Mouse (Mus musculus): ENCODE results near the gene Vps52. TPM values are rescaled to one million over a fixed set of nuclear protein-coding genes. Genes with fewer than 3 reads are reported as not detected.

Vps52 gene
- total and polyA plus RNA-seq, 2 experiments from 2014 or later = 55.6 to 62.1 TPM

GRCm38 (mm10) chr17:33932448-33932847, 23.2 kb upstream of the Vps52 start:
- Histone ChIP-seq H3K4me3 (ENCODE audit: low read length) (no peak overlapping the region), H3K36me3 (ENCODE audit: insufficient read depth, low read length) (peaks cover 20% of the 10 kb centered on the region), H3K4me2 (ENCODE audit: low read depth, low read length) (no peak overlapping the region), H3K27me3 (ENCODE audit: insufficient read depth, low read length) (no peaks in the 10 kb centered on the region), H3K9me3 (ENCODE audit: low read length) (no peaks in the 10 kb centered on the region), H3K4me1 (ENCODE audit: insufficient read depth, low read length) (no peaks in the 10 kb centered on the region), H3K9ac (replicated peaks; ENCODE audit: low read length) (no peak overlapping the region), H3K27ac (no peak overlapping the region)
- DNase-seq (ENCODE audit: low spot score) (no peak), ATAC-seq (no peak)
- no peak for TF ChIP-seq CTCF (IDR thresholded peaks at IDR 0.05; ENCODE audit: low read depth)
- 85% methylated on average over 14 of the region's 14 CpGs for WGBS

GRCm38 (mm10) chr17:33932970-33933369, 22.6 kb upstream of the Vps52 start:
- peaks cover 15% of the 10 kb centered on the region for H3K36me3 ChIP-seq (ENCODE audit: insufficient read depth, low read length)
- TF ChIP-seq CTCF (IDR thresholded peaks at IDR 0.05; ENCODE audit: low read depth) = no peak
- H3K9ac ChIP-seq (replicated peaks; ENCODE audit: low read length) = no peak overlapping the region
- no peaks in the 10 kb centered on the region for H3K9me3 ChIP-seq (ENCODE audit: low read length)
- no peaks in the 10 kb centered on the region for H3K4me1 ChIP-seq (ENCODE audit: insufficient read depth, low read length)
- H3K4me2 ChIP-seq (ENCODE audit: low read depth, low read length) = no peak overlapping the region
- ATAC-seq (no peak), DNase-seq (ENCODE audit: low spot score) (no peak)
- H3K27ac ChIP-seq = no peak overlapping the region
- 96% methylated on average over 15 of the region's 15 CpGs for WGBS
- no peaks in the 10 kb centered on the region for H3K27me3 ChIP-seq (ENCODE audit: insufficient read depth, low read length)
- H3K4me3 ChIP-seq (ENCODE audit: low read length) = no peak overlapping the region

DNA sequence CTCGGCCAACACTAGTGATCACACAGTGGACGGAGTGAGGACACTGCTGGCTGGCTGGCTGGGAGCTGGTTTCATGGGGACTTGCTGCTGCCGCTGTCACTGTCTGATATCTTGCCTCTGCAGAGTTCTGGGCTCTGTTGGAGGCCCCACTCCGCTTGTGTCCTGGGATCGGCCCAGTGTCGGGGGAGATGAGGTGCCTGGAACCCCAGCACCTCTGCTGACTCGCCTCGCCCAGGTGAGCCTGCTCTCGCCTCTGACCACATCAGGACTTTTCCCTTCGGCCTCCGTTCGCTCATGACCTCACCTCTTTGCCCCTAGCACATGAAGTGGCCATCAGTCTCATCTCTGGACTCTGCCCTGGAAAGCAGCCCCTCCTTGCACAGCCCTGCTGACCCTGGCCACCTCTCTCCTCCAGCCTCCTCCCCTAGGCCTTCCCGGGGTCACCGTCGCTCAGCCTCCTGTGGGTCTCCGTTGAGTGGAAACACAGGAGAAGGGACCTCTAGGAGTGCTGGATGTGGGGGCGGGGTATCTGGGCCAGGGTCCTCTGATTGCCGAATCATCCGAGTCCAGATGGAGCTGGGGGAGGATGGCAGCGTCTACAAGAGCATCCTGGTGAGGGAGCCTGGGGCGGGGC, 20.1 kb upstream of the Vps52 start:
- Histone ChIP-seq H3K9ac (replicated peaks; ENCODE audit: low read length) (no peak overlapping the region), H3K27me3 (ENCODE audit: insufficient read depth, low read length) (no peaks in the 10 kb centered on the region), H3K27ac (no peak overlapping the region)

GRCm38 (mm10) chr17:33936993-33937392, 18.6 kb upstream of the Vps52 start:
- Histone ChIP-seq H3K4me1 (ENCODE audit: insufficient read depth, low read length) (peaks cover 15% of the 10 kb centered on the region), H3K9ac (replicated peaks; ENCODE audit: low read length) (no peak overlapping the region), H3K27ac (no peak overlapping the region), H3K4me2 (ENCODE audit: low read depth, low read length) (no peak overlapping the region), H3K36me3 (ENCODE audit: insufficient read depth, low read length) (peaks cover 14% of the 10 kb centered on the region), H3K9me3 (ENCODE audit: low read length) (no peaks in the 10 kb centered on the region), H3K27me3 (ENCODE audit: insufficient read depth, low read length) (no peaks in the 10 kb centered on the region), H3K4me3 (ENCODE audit: low read length) (no peak overlapping the region)
- TF ChIP-seq CTCF (IDR thresholded peaks at IDR 0.05; ENCODE audit: low read depth) = no peak
- ATAC-seq (no peak), DNase-seq (ENCODE audit: low spot score) (no peak)
- WGBS = 87% methylated on average over 15 of the region's 15 CpGs

More for the DNA sequence above, 20.1 kb upstream of the Vps52 start:
- H3K4me3 ChIP-seq (ENCODE audit: low read length) = no peak overlapping the region
- TF ChIP-seq CTCF (IDR thresholded peaks at IDR 0.05; ENCODE audit: low read depth) = no peak
- H3K4me1 ChIP-seq (ENCODE audit: insufficient read depth, low read length) = peaks cover 6% of the 10 kb centered on the region; the same call in 1 of the 2 replicates
- peaks cover 14% of the 10 kb centered on the region for H3K36me3 ChIP-seq (ENCODE audit: insufficient read depth, low read length)
- DNase-seq (ENCODE audit: low spot score) (no peak), ATAC-seq (no peak)
- WGBS = 88% methylated on average over 21 of the region's 21 CpGs
- H3K4me2 ChIP-seq (ENCODE audit: low read depth, low read length) = no peak overlapping the region
- H3K9me3 ChIP-seq (ENCODE audit: low read length) = no peaks in the 10 kb centered on the region

GRCm38 (mm10) chr17:33938783-33939182, 16.8 kb upstream of the Vps52 start:
- Histone ChIP-seq H3K27me3 (ENCODE audit: insufficient read depth, low read length) (no peaks in the 10 kb centered on the region), H3K4me3 (ENCODE audit: low read length) (no peak overlapping the region), H3K9me3 (ENCODE audit: low read length) (no peaks in the 10 kb centered on the region), H3K36me3 (ENCODE audit: insufficient read depth, low read length) (peaks cover 9% of the 10 kb centered on the region; the same call in 1 of the 2 replicates), H3K27ac (no peak overlapping the region), H3K4me2 (ENCODE audit: low read depth, low read length) (no peak overlapping the region), H3K4me1 (ENCODE audit: insufficient read depth, low read length) (peaks cover 15% of the 10 kb centered on the region), H3K9ac (replicated peaks; ENCODE audit: low read length) (no peak overlapping the region)
- WGBS = 81% methylated on average over 11 of the region's 11 CpGs
- ATAC-seq = no peak
- no peak for DNase-seq (ENCODE audit: low spot score)
- TF ChIP-seq CTCF (IDR thresholded peaks at IDR 0.05; ENCODE audit: low read depth) = no peak

GRCm38 (mm10) chr17:33940206-33940805, 15.3 kb upstream of the Vps52 start, which contains the start of the genes Pfdn6 and Wdr46:
Gene Pfdn6 (minus strand): TSS chr17:33940343.
Gene Wdr46 (plus strand): TSS chr17:33940660.
- Histone ChIP-seq H3K9me3 (ENCODE audit: low read length) (no peaks in the 10 kb centered on the region), H3K4me1 (ENCODE audit: insufficient read depth, low read length) (peaks cover 15% of the 10 kb centered on the region), H3K36me3 (ENCODE audit: insufficient read depth, low read length) (peaks cover 18% of the 10 kb centered on the region), H3K9ac (replicated peaks; ENCODE audit: low read length) (peak within 1 kb of the TSS; percentile 77), H3K4me2 (ENCODE audit: low read depth, low read length) (peak within 1 kb of the TSS; percentile 96), H3K27ac (peak within 1 kb of the TSS; percentile 45; the same call in 1 of the 2 replicates), H3K4me3 (ENCODE audit: low read length) (peak within 1 kb of the TSS; percentile 82), H3K27me3 (ENCODE audit: insufficient read depth, low read length) (no peaks in the 10 kb centered on the region)
- DNase-seq (ENCODE audit: low spot score) = peak; percentile 94
- peak; percentile 91 for ATAC-seq
- TF ChIP-seq CTCF (IDR thresholded peaks at IDR 0.05; ENCODE audit: low read depth) = no peak
- under 1% methylated on average over 36 of the region's 36 CpGs for WGBS

DNA sequence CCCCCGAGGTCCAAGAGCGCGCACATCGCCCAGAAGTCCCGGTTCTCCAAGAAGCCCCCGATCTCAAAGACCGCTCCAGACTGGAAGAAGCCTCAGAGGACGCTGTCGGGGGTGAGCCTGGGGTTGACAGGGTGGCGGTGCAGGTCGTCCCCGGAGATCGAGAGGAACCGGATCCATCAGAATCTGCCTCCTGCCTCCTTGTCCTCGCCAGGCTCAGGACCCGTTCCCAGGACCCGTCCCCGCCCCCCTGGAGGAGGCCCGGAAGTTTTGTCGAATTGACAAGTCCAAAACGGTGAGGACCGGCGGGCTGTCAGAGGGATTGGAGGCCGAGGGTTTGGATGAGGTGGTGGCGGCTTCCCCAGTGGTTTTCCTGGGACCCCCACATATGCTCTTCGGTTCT, 14.6 kb upstream of the Vps52 start:
- no peak for DNase-seq (ENCODE audit: low spot score)
- no peak for TF ChIP-seq CTCF (IDR thresholded peaks at IDR 0.05; ENCODE audit: low read depth)
- peaks cover 15% of the 10 kb centered on the region for H3K4me1 ChIP-seq (ENCODE audit: insufficient read depth, low read length)
- peak overlapping the region; percentile 82 for H3K4me3 ChIP-seq (ENCODE audit: low read length)
- peaks cover 18% of the 10 kb centered on the region for H3K36me3 ChIP-seq (ENCODE audit: insufficient read depth, low read length)
- no peaks in the 10 kb centered on the region for H3K27me3 ChIP-seq (ENCODE audit: insufficient read depth, low read length)
- no peak for ATAC-seq
- peak overlapping the region; percentile 96 for H3K4me2 ChIP-seq (ENCODE audit: low read depth, low read length)
- no peak overlapping the region for H3K27ac ChIP-seq
- peak overlapping the region; percentile 77 for H3K9ac ChIP-seq (replicated peaks; ENCODE audit: low read length)
- 2% methylated on average over 26 of the region's 26 CpGs for WGBS
- H3K9me3 ChIP-seq (ENCODE audit: low read length) = no peaks in the 10 kb centered on the region
